Mouse (Mus musculus) heart, embryonic 14.5 days (tissue): ENCODE results near the gene Il17ra. TPM values are rescaled to one million over a fixed set of nuclear protein-coding genes. Genes with fewer than 3 reads are reported as not detected.

ENCODE experiments used
- ATAC-seq: fragments of 200-750 bp; cut with Nextera tagmentation; 2 replicates; pipeline ENCODE4 v1.8.0; 2017; ENCODE audit warnings: low read depth, moderate TSS enrichment; ENCODE audit not compliant: insufficient number of reproducible peaks, insufficient read depth, low FRiP score
- H3K27ac ChIP-seq, 2 experiments: fragments of 200-500 bp in 1 of 2; fragments of 300-500 bp in 1 of 2; sonication (generic) in 1 of 2; replicated peaks in 1 of 2; 2 replicates each; pipeline ENCODE4 v1.5.1; 2012 to 2014; ENCODE audit warnings: low read depth in 2 of 2, low read length in 2 of 2, control low read depth in 1 of 2, mild to moderate bottlenecking in 1 of 2, mixed read lengths in 1 of 2; ENCODE audit not compliant: control insufficient read depth in 1 of 2, insufficient read depth in 1 of 2
- H3K27me3 ChIP-seq: fragments of 300-500 bp; sonication (generic); 2 replicates; pipeline ENCODE4 v1.6.1; 2014; ENCODE audit warnings: mild to moderate bottlenecking, low read length, control low read depth; ENCODE audit not compliant: control insufficient read depth, insufficient read depth
- H3K36me3 ChIP-seq: fragments of 300-500 bp; sonication (generic); 2 replicates; pipeline ENCODE4 v1.6.1; 2014; ENCODE audit warnings: mild to moderate bottlenecking, control low read depth, low read length, mixed read lengths; ENCODE audit not compliant: control insufficient read depth, insufficient read depth
- H3K4me1 ChIP-seq, 2 experiments: fragments of 200-500 bp in 1 of 2; fragments of 300-500 bp in 1 of 2; sonication (generic) in 1 of 2; 2 replicates each; pipeline ENCODE4 v1.6.1; 2012 to 2014; ENCODE audit warnings: low read length in 2 of 2, control low read depth in 1 of 2, mixed read lengths in 1 of 2; ENCODE audit not compliant: control insufficient read depth in 2 of 2, insufficient read depth in 2 of 2
- H3K4me2 ChIP-seq: fragments of 300-500 bp; sonication (generic); 2 replicates; pipeline ENCODE4 v1.6.1; 2014; ENCODE audit warnings: mild to moderate bottlenecking, low read length
- H3K4me3 ChIP-seq, 2 experiments: fragments of 200-500 bp in 1 of 2; fragments of 300-500 bp in 1 of 2; sonication (generic) in 1 of 2; 2 replicates each; pipeline ENCODE4 v1.5.1; 2012 to 2014; ENCODE audit warnings: low read length in 2 of 2, mild to moderate bottlenecking in 2 of 2, control low read depth in 1 of 2, low read depth in 1 of 2, moderate library complexity in 1 of 2; ENCODE audit not compliant: control insufficient read depth in 1 of 2, insufficient read depth in 1 of 2
- H3K9ac ChIP-seq: fragments of 300-500 bp; sonication (generic); 2 replicates; pipeline ENCODE4 v1.6.1; 2014; ENCODE audit warnings: mild to moderate bottlenecking, low read length
- H3K9me3 ChIP-seq: fragments of 300-500 bp; sonication (generic); 2 replicates; pipeline ENCODE4 v1.6.1; 2016; ENCODE audit warnings: low read length, control low read depth; ENCODE audit not compliant: control insufficient read depth
- WGBS: fragments of 180-500 bp; shearing (Covaris S2); extraction: QIAGEN DNeasy Blood & Tissue Kit; methylation state at CpG from one replicate; pipeline ENCODE4 v1.1.7; 2014; 5-methylcytosine and 5-hydroxymethylcytosine counted together
- polyA plus RNA-seq: library from polyadenylated mRNA; unstranded; fragments of >200 nt; fragmentation: Nextera tagmentation; extraction: Ambion mirVana; gene quantifications from 2 replicates; pipeline ENCODE4 v1.2.1, GENCODE M21; 2014

Il17ra gene
- polyA plus RNA-seq, 1 experiment from 2014 or later = 1.8 TPM

- H3K4me2 ChIP-seq = peak overlapping the region; percentile 84
- peaks cover 29% of the 10 kb centered on the region for H3K27me3 ChIP-seq
- peaks cover 8 to 14% of the 10 kb centered on the region in 2 experiments for H3K4me1 ChIP-seq
- no peak overlapping the region for H3K9ac ChIP-seq
- H3K36me3 ChIP-seq = no peaks in the 10 kb centered on the region
- no peaks in the 10 kb centered on the region for H3K9me3 ChIP-seq
- H3K27ac ChIP-seq = no peak overlapping the region
- H3K4me3 ChIP-seq = peak overlapping the region in 1 of 2 experiments; percentile 60; a peak in 3 of 4 replicates
- ATAC-seq = no peak
- 58% methylated on average over 9 of the region's 9 CpGs for WGBS
Observed at GRCm38 (mm10) chr6:120464406-120464939, 1.4 kb downstream of the Il17ra start.

- H3K36me3 ChIP-seq = no peaks in the 10 kb centered on the region
- H3K4me3 ChIP-seq = no peak overlapping the region
- H3K9me3 ChIP-seq = no peaks in the 10 kb centered on the region
- WGBS = 70% methylated on average over 4 of the region's 4 CpGs
- H3K4me1 ChIP-seq = peaks cover 14 to 23% of the 10 kb centered on the region in 2 experiments
- H3K9ac ChIP-seq = no peak overlapping the region
- peaks cover 29% of the 10 kb centered on the region for H3K27me3 ChIP-seq
- no peak overlapping the region for H3K27ac ChIP-seq
- no peak for ATAC-seq
- H3K4me2 ChIP-seq = no peak overlapping the region
Observed at GRCm38 (mm10) chr6:120465393-120465792, 2.3 kb downstream of the Il17ra start.

DNA sequence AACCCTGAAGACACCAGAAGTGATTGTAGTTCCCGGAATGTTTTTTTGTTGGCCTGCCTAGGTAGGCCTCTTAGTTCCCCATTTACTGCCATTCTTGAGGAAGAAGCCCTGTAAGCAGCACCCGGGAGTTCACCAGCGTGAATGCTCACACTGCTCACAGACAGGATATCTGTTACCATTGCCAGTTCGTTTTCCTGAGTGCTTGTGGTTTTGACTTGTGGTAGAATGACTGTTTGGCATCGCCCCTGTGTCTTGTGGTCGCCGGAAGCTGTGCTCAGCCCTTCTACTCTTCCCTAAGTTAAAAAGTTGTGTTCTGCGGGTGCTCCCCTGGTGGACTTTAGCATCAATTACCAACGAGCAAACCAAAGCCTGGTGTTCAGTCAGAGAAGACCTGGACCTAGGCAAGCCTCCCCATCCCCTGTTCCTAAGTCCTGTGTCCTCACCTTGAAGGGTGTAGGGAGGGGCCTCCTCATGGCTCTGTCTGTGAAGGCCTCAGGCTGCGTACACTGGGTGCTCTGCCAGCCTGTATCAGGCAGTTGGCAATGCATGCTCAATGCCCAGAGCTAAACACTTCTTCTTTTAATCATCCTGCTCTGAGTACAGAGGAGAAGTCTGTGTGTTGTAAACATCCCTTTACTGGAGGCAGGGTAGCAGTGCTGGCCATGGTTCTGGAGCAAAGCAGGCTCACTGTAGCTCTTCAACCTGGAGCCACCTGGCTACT is 3.7 kb downstream of the Il17ra start:
- Histone ChIP-seq H3K4me3 (no peak overlapping the region), H3K4me1 (peaks cover 19 to 31% of the 10 kb centered on the region in 2 experiments), H3K4me2 (no peak overlapping the region), H3K36me3 (no peaks in the 10 kb centered on the region), H3K27ac (no peak overlapping the region), H3K9me3 (no peaks in the 10 kb centered on the region), H3K27me3 (peaks cover 17% of the 10 kb centered on the region), H3K9ac (no peak overlapping the region)
- ATAC-seq = no peak
- 78% methylated on average over 10 of the region's 10 CpGs for WGBS

- Histone ChIP-seq H3K9me3 (no peaks in the 10 kb centered on the region), H3K4me2 (no peak overlapping the region), H3K27me3 (peaks cover 6% of the 10 kb centered on the region; the same call in 1 of the 2 replicates), H3K4me3 (no peak overlapping the region), H3K27ac (no peak overlapping the region), H3K4me1 (peaks cover 31 to 42% of the 10 kb centered on the region in 2 experiments), H3K36me3 (no peaks in the 10 kb centered on the region), H3K9ac (no peak overlapping the region)
- no peak for ATAC-seq
- 90% methylated on average over 4 of the region's 4 CpGs for WGBS
Observed at GRCm38 (mm10) chr6:120468259-120468658, 5.2 kb downstream of the Il17ra start.

GRCm38 (mm10) chr6:120469268-120469667 is 6.2 kb downstream of the Il17ra start:
- peaks cover 27 to 41% of the 10 kb centered on the region in 2 experiments for H3K4me1 ChIP-seq
- H3K36me3 ChIP-seq = no peaks in the 10 kb centered on the region
- no peaks in the 10 kb centered on the region for H3K9me3 ChIP-seq
- no peak for ATAC-seq
- H3K27me3 ChIP-seq = 0 out of 2 replicates have a peak, but pooled peaks cover 5% of the 10 kb centered on the region
- H3K9ac ChIP-seq = no peak overlapping the region
- 74% methylated on average over 3 of the region's 3 CpGs for WGBS
- no peak overlapping the region for H3K4me2 ChIP-seq
- no peak overlapping the region for H3K4me3 ChIP-seq
- H3K27ac ChIP-seq = no peak overlapping the region

- Histone ChIP-seq H3K36me3 (no peaks in the 10 kb centered on the region), H3K27me3 (no peaks in the 10 kb centered on the region), H3K9ac (no peak overlapping the region), H3K4me3 (no peak overlapping the region), H3K4me1 (peaks cover 27 to 37% of the 10 kb centered on the region in 2 experiments), H3K27ac (no peak overlapping the region), H3K4me2 (no peak overlapping the region), H3K9me3 (no peaks in the 10 kb centered on the region)
- ATAC-seq = no peak
Observed at GRCm38 (mm10) chr6:120469770-120470169, 6.7 kb downstream of the Il17ra start.

GRCm38 (mm10) chr6:120470666-120471065 is 7.6 kb downstream of the Il17ra start:
- no peak for ATAC-seq
- no peak overlapping the region for H3K4me3 ChIP-seq
- no peaks in the 10 kb centered on the region for H3K27me3 ChIP-seq
- no peak overlapping the region for H3K9ac ChIP-seq
- 57% methylated on average over 1 of the region's 1 CpGs for WGBS
- H3K27ac ChIP-seq = peak overlapping the region in 1 of 2 experiments; percentile 19; a peak in 1 of 4 replicates
- H3K4me1 ChIP-seq = peaks cover 27 to 37% of the 10 kb centered on the region in 2 experiments
- H3K36me3 ChIP-seq = no peaks in the 10 kb centered on the region
- no peaks in the 10 kb centered on the region for H3K9me3 ChIP-seq
- H3K4me2 ChIP-seq = no peak overlapping the region
